Mouse (Mus musculus): ENCODE data around the gene Psmg3.
A peak's percentile ranks its signal among the peaks of the same experiment; 100 is the strongest.

Gene Psmg3

DNA sequence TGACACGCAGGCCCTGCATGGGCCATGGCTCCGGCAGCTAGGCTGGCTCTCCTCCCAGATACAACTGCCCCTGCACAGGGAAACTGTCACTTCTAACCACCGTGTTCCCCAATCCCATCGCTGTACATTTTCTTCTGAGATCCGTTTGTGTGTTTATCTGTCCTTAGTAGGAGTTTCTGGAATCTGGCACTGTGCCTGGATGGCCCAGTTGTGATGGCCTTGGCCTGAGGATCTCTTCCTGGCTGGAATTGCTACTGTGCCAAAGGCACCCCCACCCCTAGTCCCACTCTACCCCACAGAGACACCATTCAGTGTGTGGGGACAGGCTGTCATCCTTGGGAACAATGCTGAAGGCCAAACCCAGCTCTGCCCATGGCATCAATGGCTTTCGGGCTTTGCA, 10.7 kb downstream of the Psmg3 start:
- DNase-seq, result no peak

DNA sequence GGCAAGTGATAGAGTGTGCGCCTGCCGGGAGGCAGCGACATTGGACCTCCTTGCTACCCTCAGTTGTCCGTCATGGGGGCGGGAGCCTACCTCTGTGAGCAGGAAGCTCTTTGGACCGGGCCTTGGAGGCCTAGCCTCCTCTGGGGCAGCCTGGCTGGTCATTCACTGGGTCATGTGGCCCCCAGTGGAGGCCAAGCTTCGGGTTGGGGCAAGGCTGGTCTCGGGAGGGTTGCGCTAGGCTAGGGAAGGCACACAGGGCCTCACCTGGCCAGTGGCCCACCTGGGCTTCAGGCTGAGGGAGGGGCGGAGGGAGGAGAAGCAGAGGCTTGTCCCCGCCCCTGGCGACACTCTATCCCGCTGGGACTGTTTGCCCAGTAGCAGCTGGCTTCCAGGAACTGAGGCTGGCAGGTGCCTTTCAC, 12.7 kb downstream of the Psmg3 start:
- no peak for DNase-seq

DNA sequence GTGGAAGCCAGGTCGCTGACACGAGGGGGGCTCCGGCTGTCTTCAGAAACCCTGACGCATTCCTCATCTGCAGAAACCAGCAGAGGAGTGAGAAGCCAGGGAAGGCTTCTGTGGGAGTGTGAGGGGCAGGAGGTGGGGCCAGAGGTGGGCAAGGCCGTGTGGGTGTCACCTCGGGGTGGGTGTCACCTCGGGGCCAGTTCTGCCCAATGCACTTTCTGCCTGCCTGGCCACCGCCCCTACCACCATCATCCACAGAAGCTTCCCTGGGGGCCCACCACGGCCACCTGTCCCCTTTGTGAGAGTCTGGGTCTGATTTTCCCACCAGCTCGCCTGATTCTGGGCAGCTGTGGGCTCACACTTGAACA, 13.6 kb downstream of the Psmg3 start:
- DNase-seq, result no peak

DNA sequence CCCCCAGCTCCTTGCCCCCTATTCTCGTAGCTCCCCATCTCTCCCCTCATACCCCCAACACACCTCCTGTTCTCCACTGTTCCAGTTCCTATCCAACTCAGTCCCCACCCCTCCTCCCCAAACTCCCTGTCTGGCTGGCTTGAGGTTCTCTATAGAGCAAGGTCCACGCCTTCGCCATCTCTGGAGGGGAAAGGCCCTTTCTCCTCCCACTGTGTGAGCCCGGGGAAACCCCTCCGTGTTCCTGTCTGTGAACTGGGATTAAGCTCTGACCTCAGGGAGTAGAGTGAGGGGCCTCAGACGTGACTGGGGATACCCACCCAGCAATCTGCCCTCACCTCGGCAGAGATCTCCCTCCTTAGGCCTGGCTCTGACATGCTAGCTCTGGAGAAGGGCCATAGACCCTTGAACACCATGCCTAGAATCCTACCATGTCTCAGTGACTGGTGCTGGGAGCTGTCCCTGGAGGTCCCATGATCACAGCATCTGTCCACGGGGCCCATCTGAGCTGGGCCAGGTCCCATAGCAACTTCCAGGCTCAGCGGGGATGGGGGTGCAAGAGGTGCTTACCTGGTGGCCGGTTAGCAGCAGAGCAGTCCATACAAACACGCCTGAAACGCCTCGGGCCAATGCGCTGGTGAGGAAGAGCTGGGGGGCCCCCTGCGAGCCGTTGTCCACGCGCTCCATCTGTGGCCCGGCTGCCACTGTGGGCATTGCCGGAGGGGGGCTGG, 14.1 kb downstream of the Psmg3 start:
- no peak for DNase-seq

DNA sequence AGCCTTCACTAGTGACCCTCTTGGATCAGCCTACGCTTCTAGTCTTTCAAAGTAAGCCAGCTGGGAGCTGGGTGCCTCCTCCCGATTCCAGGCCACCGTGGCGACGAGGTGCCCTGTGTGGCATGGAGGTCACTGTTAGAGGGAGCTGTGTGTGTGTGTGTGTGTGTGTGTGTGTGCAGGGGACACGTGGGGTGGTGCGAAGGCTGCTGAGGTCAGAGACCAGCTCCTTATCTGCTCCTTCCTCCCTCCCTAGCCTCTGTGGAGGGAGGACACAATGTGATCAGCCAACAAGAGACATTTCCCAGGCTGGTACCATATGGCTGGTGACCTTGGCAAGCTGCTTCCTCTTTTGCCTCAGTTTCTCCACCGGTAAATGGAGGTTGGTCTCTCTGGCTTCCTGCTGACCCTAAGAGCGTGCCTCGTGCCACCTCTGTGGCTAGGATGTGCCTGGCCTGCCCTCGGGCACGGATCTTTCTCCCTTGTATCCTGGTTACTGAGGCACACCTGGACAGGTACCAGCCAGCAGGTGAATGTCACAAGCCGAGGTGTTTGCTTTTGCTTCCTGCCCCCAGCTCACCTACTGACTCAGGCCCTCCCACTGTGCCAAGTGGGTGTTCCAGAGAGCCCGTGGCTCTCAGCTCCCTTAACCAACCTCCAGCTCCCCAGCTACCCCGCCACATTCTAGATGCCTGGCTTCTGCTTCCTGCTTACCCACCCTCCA, 14.8 kb downstream of the Psmg3 start:
- DNase-seq, result no peak

DNA sequence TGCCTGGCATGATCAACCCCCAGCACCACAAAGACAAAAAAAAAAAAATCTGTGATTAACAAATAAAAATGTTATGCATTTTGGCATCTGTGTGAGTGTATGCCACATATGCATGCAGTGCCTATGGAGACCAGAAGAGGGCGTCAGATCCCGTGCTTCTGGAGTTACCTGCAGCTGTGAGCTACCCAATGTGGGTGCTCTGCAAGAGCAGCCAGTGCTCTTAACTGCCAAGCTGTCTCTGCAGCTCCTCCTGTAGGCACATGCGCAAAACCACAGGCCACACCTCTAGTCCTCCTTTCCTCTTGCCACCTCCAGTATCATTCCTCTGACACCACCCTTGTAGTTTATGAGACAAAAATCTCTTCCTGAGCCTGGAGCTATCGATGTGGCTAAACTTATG, 17.3 kb downstream of the Psmg3 start:
- no peak for DNase-seq

DNA sequence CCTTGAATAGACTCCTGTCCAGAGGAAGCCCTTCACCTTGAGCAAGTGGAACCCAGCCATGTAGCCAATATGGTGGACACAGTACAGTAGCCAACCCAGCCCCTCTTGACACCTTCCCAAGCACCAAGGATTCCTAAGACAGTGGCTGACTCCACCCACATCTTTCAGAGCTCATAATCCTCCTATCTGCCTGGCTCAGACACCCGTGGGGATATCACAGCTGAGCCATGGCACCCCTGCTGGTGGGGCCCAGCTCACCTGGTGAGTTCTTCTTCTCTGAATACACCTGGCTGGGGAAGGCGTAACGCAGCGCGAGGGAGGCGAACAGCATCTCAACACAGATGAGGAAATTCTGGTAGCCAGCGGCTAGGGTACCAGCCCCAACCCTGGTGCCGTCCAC, 20.8 kb downstream of the Psmg3 start:
- DNase-seq, result no peak

DNA sequence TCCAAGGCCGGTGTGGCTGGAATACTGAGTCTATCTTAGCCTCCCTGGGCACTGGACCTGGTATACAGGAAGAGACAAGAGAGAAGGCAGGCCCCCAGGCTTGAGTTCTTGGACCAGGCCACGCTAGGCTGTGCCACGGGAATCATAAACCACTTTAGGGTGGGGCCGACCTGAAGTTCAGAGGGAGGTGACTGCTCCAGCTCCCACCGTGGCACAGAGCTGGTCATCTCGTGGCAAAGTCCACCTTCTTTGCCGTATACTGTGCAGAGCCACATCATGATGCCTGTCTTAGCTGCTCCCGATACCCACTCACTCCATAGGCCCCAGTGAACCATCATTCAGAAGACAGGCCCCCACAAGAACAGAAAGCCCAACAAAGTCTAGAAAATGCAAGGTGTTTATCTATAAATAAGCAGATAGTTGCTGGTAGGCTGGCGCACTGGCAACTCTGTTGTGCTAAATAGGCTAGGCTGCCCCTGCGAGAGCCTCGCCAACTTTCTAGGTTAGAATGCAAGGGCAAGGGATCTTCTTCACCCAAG, 22.0 kb downstream of the Psmg3 start:
- no peak for DNase-seq

DNA sequence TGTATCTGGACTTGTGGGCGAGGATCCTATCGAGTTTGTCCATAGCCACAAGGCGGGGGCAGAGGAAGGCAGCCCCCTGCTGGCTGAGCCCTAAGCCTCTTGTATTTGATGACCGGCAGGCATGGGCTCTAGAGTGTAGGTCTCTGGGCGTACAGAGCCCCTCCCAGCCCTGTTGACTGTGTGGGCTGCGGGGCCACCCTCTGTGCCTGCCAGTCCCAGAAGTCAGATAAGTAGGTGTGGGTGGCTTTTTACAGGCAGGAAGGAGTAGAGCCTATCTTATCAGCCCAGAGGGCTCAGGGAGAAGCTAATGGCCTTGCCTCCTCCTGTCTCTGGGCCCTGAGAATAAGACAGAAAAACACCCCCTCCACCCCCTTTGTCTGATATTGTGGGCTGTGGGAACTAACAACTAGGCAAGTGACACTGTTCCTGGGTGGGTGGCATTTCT, 22.6 kb downstream of the Psmg3 start:
- no peak for DNase-seq

DNA sequence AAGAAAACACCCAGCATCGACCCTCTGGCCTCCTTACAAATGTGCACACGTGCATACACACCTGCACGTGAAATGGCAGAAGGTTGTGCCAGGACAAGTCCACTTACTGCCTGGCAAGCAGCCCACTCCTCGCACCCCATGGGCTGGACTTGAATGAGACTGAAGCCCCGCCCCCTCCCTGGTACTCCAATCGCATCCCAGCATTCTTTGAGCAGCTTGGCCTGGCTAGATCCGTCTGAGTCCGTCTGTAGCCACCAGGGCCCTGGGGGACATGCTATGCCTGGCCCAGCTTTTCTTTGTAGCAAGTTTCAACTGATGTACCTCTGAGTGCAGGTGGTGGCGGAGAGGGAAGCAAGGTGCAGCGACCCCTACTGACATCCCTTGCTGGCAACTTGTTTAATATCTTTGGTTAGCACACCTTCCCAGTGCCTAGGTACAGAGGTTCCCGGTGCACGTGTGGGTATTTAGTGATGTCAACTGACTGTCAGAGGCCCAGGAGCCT, 23.0 kb downstream of the Psmg3 start:
- peak in 1 of 2 experiments; percentile 19 for DNase-seq

DNA sequence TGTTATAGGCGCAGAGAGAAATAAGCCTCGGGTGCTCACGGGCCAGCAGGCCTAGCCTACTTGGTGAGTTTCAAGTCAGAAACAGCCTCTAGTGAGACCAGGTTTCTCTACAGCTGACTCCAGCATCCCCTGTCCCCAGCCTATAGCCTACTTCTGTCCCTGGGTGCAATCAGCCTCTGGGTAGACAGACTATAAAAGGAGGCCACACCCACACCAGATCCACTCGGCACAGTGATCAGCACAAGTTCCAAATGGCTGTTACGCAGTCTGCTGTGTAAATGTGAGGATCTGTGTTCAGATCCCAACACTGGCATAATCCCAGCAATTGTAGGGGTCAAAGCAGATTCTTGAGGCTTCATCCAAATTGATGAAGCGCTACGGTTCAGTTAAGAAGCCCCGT, 23.5 kb downstream of the Psmg3 start:
- no peak for DNase-seq

DNA sequence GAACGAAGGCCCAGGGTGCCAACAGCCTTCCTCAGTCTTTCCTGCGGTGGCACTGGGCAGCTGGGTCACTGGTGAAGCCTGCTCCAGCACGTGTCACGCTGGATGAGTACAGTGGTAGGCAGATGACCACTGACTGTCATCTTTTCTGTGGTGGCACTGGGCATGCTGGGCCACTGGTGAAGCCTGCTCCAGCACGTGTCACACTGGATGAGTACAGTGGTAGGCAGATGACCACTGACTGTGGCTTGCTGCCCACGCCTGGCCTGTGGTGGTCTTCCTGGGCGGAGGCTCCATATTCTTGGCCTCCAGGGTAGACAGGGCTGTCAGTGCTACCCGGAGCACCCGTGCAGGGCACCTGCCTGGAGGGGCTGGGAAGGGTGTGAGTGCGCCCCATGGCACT, 24.8 kb downstream of the Psmg3 start:
- no peak for DNase-seq

DNA sequence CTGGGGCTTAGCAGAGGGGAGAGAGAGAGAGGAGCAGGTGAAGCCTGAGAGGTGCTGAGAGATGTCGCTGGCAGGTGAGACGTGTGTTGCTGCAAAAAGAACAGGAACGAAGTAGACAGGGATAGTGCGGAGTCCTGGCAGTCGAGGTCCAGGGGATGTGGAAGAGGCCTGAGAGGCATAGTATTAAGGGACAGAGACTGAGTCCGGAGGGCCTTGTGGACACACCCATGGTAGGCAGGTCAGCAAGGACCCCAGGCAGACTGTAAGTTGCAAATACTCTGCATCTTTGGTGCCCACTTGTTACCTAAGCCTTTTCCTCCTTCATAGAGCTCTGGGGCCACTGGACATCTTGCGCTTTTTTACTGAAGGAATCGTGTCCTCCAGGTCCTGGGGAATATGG, 25.5 kb downstream of the Psmg3 start:
- DNase-seq, result no peak

DNA sequence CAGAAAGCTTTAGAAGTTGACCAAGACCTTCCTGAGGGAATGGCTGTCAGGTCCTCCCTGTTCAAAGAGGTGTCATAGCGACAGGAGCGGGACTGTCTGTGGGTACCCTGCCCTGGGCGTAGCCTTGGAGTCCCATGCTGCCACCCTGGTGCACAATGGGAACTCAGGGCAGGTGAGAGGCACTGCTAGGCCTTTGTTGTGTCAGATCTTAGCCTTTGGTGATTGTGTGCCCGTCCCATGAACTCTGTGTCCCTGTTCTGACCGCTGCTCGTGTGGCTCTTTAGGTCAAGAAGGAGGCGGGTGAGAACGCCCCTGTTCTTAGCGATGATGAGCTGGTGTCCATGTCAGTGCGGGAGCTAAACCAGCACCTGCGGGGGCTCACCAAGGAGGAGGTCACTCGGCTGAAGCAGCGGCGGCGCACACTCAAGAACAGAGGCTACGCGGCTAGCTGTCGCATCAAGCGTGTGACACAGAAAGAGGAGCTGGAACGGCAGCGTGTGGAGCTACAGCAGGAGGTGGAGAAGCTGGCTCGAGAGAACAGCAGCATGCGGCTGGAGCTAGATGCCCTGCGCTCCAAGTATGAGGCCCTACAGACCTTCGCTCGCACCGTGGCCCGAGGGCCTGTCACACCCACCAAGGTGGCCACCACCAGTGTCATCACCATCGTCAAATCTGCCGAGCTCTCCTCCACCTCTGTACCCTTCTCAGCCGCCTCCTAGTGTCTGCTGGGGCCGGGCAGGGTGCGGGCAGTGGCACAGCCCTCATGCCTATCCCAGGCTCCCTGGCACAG, 26.7 kb downstream of the Psmg3 start:
- no peak for DNase-seq

DNA sequence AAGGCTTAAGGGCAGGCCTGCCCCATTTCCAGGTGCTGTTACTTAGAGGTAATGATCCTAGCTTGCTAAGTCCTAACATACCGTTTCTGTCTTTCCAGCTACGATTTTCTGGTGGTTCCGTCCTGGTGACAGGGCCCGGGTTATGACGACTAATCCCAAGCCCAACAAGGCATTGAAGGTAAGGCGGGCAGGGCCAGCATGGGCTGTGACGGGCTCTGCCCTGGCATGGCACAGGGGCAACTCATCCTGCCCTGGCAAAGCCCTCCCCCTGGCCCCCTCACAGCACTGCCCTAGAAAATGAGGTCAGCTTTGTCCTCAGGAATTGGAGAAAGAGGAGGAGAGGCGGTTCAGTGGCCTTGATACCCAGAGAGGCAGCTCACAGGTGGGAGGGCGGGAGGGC, 27.6 kb downstream of the Psmg3 start:
- no peak for DNase-seq

DNA sequence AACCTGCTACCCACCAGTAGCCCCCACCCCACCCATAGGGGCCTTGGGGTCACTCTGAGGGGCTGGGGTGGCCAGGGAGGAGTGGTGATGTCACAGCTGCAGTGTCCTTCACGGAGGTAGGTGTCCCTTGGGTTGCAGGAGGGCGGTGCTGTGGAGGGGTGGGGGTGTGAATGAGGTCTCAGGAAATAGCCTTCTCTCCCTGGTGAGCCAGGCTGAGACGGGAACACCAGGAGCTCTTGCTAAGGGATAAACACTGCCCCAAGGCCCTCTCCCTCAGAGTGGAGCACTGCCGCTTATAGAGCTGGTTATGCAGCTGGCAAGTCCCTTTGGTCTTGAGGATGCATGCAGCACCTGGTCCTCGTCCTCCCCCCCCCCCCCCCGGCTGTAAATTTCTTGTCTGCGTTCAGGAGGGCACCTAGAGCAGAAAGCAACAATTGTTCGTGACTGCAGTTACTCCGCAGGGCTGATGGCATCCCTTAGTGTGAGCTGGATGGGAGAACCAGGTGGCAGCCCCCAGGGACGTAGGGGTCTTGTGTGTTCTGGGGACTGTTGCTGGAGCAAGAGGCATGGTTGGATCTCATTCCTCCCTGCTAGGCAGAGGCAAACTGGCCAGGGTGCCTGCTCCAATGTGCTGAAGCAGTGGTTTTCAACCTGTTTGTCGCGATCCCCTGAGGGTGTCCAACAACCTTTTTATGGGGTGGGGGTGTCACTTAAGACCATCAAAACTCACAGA, 28.4 kb downstream of the Psmg3 start:
- no peak for DNase-seq

DNA sequence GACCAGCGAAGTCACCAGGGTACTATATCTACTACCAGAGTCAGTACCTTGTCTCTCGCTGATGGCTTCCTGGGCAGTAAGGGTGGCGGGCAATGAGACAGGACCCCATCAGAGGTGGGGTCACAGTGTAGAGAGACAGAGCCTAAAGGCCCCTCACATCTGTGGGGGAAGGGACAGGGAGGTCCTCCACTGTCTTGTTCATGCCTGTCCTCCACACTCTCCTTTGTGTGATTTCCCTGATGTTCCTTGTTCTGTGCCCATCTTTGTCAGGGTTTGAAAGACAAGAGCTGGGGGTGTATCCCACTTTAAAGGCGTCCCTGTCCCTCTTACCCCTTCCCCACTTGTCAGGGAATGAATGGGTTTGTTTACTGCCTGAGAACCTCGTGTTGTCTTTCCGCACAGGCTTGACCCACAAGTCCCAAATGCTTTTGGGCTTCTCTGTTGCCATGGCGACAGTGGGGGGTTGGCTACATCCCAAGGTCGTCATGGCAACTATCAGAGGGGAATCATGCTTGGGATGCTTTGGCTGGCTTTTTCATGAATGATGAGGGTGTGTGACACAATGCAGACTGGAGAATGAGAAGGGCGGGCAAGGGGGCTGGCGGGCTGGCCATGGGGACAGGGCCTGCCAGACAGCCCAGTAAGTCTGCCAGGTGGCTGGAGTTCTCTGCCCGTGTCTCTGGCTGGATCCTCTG, 29.1 kb downstream of the Psmg3 start:
- peak; percentile 72 to 76 for DNase-seq

DNA sequence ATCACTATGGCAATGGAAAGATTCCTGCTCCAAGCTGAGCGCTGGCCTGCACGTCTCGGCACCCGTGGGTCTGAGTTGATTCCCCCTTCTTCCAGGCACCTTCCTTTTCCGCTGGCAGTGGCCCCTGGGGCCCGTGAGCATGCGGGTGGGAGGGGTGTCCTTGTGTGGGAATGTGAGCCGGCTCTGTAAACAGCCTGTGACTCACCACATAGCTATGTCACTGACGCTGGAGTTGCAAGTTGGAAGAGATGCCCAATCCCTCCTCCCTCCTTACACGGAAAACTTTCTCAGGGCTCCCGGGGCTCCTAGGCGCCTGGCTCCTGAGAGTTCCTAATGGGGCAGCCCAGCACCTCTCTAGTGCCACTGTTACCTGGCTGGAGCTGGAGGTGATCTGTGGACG, 29.8 kb downstream of the Psmg3 start:
- DNase-seq, result no peak

DNA sequence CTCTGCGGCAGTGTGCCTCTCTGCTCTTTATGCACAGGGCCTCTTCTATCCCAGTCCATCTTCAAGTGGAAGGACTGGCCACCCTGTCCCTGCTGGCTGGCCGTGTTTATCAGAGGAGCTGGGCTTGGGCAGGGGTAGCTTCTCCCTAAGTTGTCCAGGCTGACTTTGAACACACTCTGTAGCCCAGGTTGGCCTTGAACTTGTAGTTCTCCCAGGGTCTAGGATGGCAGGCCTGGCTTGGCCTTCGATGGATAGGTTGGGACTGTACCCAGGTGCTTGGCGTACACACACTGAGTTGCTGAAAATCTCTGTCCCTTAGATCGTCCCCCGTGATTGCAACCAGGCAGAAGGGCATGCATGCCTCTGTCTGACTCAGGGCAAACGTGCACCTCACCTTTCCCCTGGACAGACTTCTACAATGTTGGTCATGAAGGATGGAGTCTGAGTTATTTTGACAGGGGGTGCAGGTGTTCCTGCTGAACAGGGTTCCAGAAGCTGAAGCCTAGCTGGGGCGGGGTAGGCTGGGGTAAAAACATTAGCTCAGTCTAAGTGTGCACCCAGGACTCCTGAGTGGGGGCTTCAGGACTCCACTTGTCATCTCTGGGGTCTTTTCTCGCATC, 30.6 kb downstream of the Psmg3 start:
- DNase-seq, result no peak

DNA sequence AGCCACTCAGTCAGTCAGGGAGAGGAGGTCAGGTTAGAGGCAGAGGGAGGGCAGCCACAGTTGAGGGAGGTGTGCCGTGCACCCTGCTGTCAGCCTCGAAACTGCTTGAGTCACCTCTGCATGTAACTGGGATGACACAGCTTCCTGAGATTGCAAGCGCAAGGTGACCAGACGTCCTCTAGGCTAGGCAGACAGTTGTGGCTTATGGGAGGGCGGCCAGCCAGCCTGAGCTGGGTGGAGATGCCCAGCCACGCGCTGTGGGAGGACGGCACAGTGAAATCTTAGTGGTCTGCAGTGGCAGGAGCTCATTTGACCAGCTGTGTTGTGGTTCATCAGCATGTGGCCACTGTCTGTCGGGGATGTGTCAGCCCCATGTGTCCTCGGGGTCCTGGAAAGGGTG, 31.7 kb downstream of the Psmg3 start:
- no peak for DNase-seq

DNA sequence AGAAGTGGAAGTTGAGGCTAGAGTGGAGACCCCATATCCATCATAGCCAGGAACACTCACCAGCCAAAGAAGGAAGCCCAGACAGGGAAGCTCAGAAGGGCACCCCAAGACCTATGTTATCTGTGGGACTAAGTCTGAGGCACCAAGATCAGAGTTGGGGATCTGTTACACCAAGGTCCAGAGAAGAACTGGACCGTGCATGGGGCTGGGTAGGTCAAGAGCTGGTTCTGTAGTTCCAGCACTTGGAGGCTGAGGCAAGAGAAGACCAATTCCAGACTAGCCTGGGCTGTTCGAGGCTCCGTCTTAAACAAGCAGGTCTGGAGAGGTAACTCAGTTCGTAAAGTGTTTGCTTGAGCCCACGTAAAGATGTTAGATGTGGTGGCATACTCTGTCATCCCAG, 32.5 kb downstream of the Psmg3 start:
- DNase-seq, result no peak
